Mouse (Mus musculus) cerebellum, adult (tissue): ENCODE results near the gene Mcee.

Experiments
- ATAC-seq: cut with Nextera tagmentation; 2 replicates; pipeline ENCODE4 v1.9.2; 2017; ENCODE audit warnings: mild to moderate bottlenecking, moderate library complexity, mixed read lengths; ENCODE audit not compliant: insufficient number of reproducible peaks, low FRiP score, low TSS enrichment

Mcee gene

GRCm38 (mm10) chr7:64392122-64392818 lies at the start of gene Mcee, which contains the start of gene Mphosph10:
TSS of gene Mcee (plus strand) at chr7:64392607.
TSS of gene Mphosph10 (minus strand) at chr7:64392268.
- peak; percentile 93 for ATAC-seq

- ATAC-seq: no peak
Measured at GRCm38 (mm10) chr7:64347813-64348212, 44.6 kb upstream of the Mcee start.

DNA sequence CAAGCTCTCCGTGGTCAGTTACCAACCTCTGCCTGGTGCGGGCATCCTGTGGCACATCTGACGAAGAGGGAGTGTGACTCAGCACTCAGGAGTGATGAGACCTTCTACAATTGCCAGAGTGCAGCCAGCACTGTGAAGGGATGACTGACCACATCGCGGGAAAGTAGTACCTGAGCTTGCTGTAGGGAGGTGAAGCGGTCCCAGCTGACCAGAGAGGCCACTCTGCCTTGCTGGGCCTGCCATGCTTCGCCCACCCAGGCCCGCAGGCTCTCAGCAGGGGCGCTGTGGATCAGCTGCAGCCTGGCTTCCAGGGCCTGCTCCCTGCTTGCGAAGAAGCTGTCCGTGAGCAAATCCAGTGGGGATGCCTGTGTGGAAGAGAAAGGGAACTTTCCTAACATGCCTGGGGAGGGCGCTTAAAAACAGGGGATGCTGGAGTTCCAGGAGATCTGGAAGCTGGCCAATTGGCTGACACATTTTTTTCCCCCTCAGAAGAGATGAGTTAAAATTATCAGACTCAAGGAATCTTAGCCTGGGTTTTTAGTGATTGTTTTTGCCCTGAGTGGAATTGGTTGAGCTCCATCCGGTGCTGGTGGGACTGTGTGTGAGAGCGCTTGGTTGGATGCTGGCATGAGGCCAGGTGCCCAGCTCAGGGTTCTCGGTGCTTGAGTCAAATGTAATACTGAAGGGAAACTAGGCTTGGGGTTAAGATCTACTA lies 43.1 kb upstream of the Mcee start:
- ATAC-seq: no peak

DNA sequence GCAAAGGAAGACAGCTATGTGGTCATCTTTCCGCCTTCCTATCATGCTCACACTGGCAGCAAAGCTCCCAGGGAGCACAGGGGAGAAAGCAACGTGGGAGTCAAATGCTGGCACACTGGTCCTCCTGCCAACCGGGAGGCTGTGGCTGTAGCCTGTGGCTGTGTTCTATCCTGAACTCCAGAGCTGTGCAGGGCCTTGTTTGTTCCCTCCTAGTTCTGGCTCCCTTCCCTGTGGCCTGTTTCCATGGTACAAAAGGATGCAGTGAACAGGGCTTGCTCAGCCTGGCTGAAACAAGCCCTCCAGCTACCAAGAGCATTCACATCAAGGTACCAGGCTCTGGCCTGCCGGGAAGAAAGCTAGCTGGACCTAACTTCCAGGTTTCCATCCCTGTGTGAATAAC lies 41.3 kb upstream of the Mcee start:
- peak; percentile 90 for ATAC-seq

DNA sequence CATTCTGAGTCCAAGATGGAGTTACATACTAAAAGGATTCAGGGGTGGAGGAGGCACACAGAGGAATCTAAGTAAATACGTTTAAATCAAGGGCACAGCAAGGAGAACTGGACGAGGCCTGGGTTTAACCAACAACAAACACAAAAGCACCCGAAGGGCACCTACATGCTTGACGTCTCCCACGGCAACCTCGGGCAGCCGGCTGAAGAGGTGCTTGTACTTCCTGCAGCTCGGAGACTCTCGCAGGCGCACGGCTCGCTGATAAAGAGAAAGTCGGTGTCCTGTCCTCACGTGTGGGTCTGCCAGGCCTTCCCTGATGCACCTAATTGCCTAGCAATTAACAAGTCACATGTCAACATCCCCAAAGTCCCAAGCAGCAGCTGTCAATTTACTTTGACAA lies 38.2 kb upstream of the Mcee start:
- no peak for ATAC-seq

- no peak for ATAC-seq
Measured at GRCm38 (mm10) chr7:64356661-64357060, 35.7 kb upstream of the Mcee start.

- no peak for ATAC-seq
Measured at GRCm38 (mm10) chr7:64357405-64357804, 35.0 kb upstream of the Mcee start.

GRCm38 (mm10) chr7:64358666-64359065 lies 33.7 kb upstream of the Mcee start:
- no peak for ATAC-seq

DNA sequence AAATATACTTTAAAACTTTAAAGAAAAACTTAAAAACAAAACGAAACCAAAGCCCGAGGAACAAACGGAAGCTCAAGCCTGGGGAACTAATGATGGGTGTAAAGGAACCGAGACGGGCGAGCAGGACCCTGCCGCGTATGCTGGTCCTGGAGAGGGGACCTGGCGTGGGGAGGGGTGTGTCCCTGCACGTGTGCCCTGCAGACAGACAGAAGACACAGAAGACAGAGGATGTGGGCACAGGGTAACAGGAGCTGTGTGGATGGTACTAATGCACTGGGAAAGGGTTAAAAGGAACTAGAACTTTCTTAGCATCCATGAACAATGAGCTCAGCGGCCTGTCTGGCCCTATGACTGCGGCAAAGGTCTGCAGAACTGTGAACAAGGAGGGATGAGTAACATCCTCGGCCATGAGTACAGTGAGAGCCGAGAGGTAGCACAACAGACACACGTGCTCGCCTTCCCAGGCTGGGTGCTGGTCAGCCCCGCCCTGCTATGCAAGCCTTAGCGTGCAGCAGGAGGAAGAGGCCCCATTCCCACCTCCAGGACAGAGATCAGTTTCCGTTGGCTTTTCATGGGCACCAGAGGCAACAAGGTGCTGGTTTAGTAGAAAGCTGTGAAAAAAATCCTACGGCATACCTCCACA lies 32.3 kb upstream of the Mcee start:
- ATAC-seq: no peak

DNA sequence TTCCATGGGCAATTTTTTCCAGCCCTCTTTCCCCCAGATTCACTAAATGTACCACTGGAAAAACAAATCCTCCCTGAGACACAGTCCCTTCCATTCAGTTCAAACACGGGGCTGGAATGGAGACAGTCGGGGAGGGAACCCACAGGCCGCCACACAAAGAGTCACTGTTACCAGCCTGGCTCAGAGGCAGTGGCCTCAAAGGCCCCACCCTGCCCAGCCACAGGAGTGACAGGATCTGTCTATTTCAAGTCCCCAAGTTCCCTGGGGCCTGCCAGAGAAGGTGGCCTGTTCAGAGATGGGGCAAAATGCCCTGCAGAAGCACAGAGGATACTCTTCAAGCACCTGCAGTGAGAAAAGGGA lies 31.8 kb upstream of the Mcee start:
- ATAC-seq: 0 out of 2 replicates have a peak, but pooled peaks have one; percentile 20

- no peak for ATAC-seq
Measured at GRCm38 (mm10) chr7:64365863-64366262, 26.5 kb upstream of the Mcee start.

DNA sequence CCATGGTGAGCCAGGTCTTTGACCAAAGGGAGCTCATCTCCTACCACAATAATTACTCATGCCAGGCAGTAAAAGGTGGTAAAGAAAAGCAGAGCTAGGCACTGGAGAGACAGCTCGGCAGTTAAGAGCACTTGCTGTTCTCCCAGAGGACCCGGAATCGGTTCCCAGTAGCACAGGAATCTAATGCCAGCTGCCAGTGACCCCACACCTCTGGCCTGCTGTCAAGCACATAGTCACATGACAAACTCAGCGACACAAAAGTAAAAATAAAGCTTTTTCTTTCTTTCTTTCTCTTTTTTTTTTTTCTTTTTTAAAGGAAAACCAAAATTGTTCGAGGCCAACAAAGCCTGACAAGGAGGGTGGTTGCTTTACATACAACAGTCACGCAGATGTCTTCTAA lies 22.6 kb upstream of the Mcee start:
- no peak for ATAC-seq

- no peak for ATAC-seq
Measured at GRCm38 (mm10) chr7:64371940-64372878, 20.2 kb upstream of the Mcee start.

DNA sequence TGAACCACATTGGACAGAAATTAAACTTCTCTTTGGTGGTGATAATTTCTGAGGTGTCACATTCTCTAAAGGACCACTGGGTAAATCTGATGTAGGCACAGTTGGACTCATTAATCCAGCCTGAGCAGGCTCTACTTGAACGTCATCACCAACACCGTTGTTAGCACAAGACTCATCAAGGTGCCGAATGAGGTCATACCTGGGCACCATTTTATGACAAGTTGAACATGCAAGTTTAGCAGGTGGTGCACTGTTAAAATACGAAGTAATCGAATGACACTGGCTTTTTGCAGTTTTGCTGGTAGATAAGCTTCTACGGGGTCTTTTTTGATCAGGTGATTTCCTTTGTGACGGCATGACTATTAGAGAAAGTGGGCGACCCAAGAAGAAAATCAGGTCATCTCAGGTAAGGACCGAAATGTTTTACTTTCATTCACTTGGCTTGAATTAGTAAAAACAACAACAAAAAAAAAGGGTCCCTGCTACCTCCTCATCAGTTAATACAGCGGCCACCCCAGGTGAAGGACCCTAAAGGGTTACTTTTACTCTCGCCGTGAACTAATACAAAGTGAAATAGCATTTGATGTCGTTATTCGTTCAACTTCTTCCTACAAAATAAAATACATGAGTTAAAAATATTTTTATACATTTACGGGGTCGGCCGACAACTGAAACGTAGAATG lies 19.1 kb upstream of the Mcee start:
- ATAC-seq: no peak

GRCm38 (mm10) chr7:64373830-64374562 lies 18.4 kb upstream of the Mcee start, which contains the start of gene Fan1:
TSS of gene Fan1 (minus strand) at chr7:64374095.
- ATAC-seq: peak; percentile 96

DNA sequence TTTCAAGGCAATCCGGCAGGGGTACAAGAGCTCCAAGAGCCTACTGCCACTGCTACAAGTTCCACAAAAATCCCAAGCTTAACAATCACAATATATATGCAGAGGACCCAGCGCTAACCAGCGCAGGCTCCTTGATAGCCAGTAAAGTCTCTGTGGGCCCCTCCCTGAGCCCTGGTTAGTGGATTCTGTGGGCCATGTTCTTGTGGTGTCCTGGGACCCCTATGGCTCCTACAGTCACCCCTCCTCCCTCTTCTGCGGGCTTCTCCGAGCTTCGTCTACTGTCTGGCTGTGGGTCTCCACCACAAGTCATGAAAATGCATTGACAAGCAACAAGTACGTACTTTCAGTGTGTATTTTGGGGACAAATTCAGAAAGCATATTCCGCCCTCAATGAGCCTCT lies 928 bp upstream of the Mcee start:
- ATAC-seq: no peak

- ATAC-seq: no peak
Measured at GRCm38 (mm10) chr7:64392819-64393151, 378 bp downstream of the Mcee start.

- no peak for ATAC-seq
Measured at GRCm38 (mm10) chr7:64400725-64401124, 8.3 kb downstream of the Mcee start.

DNA sequence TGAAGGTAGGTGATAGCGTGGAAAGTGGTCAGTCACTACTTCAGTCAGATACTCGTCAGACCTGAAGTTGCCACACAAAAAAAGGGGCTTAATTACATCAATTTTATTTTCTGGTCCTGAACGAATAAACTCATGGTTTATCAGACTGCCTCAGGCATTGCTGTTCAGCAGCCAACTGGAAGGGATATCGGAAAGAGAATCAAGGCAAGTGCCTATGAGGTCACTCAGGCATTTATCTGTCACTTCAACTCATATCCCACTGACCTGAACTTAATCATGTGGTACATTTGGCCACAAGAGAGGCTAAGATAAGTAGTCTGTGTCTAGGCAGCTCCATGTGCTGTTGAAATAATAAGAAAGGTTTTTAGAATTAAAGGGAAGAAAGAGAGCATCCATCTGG lies 10.0 kb downstream of the Mcee start:
- no peak for ATAC-seq
